Mouse (Mus musculus) liver, postnatal 0 days (tissue): ENCODE measurements around the gene Gm45711.
"Not testable (repeated sequence)": the region's sequence is repeated elsewhere in the genome, so short reads cannot be mapped to it uniquely, and the experiment has no call there.

ENCODE experiments used
- CTCF ChIP-seq: sonication (generic); IDR thresholded peaks from 2 replicates; pipeline ENCODE4 v1.5.1; 2016; ENCODE audit warnings: antibody characterized with exemption, low read depth
- EP300 ChIP-seq: IDR thresholded peaks from 2 replicates; pipeline ENCODE4 v1.6.1; 2016; ENCODE audit warnings: antibody characterized with exemption, low read depth, mild to moderate bottlenecking

GRCm38 (mm10) chr8:104321267-104321666 is 11.4 kb upstream of the Gm45711 start, which contains the start of gene Gm11020:
- not testable (repeated sequence) for TF ChIP-seq EP300, CTCF
